Mouse (Mus musculus): ENCODE data around the gene Hint3.

Gene Hint3

GRCm38 (mm10) chr10:30629513-30629912 is at the start of gene Hint3:
Gene Hint3 (minus strand): TSS chr10:30629632.
- 93% methylated on average over 3 of the region's 3 CpGs for WGBS

- 52% methylated on average over 2 of the region's 2 CpGs for WGBS
Observed at GRCm38 (mm10) chr10:30678051-30678450, 48.6 kb upstream of the Hint3 start.

DNA sequence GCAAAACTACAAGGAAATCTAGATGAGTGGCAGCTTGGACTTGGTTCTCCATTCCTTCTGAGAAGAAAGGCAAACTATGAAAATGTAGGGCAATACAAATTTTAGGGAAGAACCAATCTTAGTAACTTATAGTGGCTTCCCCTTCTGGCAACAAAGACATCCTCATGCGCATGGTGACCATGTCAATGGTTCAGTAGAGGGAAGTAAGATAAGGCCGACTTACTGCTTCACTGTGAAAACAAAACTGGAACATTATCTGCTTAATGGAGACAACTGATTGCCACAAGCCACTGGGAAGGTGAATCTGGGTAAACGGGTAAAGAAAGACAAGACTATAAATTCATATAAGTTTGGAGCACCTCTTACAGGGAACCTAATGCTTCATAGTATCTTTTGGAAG is 45.4 kb upstream of the Hint3 start:
- WGBS: 92% methylated on average over 3 of the region's 3 CpGs

GRCm38 (mm10) chr10:30666580-30666979 is 37.1 kb upstream of the Hint3 start:
- WGBS: 80% methylated on average over 2 of the region's 2 CpGs

- WGBS: 75% methylated on average over 6 of the region's 6 CpGs
Observed at GRCm38 (mm10) chr10:30660564-30661328, 31.3 kb upstream of the Hint3 start.

DNA sequence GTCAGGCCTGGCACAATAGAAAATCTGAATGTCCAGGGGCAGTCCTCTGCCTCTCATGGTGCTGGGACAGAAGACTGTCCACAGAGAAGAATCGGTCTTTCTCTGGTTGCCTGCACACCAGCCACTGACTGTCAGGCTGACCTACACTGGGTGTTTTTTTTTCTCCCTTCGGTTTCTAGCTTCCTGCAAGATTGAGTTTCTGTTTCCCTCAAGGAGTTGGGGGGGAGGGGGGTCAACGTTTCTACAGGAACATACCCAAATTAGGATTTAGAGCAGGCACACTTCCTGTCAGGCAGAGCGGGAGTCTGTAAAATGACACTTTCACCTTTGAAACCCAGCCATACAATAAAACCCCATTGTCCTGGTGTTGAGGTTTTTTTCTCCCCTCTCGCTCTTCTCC is 26.2 kb upstream of the Hint3 start:
- WGBS: 41% methylated on average over 5 of the region's 5 CpGs

- 79% methylated on average over 2 of the region's 2 CpGs for WGBS
Observed at GRCm38 (mm10) chr10:30647681-30648080, 18.2 kb upstream of the Hint3 start.

- WGBS: 81% methylated on average over 3 of the region's 3 CpGs
Observed at GRCm38 (mm10) chr10:30638216-30638615, 8.8 kb upstream of the Hint3 start.

DNA sequence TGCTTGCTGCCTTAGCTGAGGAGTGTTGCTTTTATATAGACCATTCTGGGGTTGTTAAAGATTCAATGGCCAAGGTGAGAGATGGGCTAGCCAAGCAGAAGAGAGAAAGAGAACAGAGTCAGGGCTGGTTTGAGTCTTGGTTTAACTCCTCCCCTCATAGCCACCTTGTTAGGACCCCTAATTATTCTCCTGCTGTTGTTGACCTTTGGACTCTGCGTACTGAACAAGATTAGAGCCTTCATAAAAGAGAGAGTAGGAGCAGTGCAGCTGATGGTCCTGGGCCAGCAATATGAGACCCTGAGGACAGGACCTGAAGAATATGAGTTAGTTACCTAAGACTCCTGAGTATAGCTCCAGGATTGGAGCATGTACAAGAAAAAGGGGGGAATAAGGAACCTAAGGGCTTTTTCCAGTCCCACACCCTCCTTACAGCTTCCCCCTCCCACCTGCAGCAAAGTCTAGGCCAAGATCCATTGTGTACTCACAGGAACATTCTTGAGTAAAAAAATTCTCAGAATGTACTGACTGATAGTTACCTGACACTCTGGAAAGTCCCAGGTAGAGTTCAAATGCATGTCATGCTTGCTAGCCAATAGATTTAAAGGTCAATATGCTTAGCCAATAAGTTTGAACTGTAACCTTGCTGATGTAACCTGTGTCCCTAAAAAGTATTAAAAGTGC is 7.2 kb upstream of the Hint3 start:
- WGBS: 90% methylated on average over 1 of the region's 1 CpGs

GRCm38 (mm10) chr10:30632718-30633117 is 3.3 kb upstream of the Hint3 start:
- 97% methylated on average over 1 of the region's 1 CpGs for WGBS

GRCm38 (mm10) chr10:30628444-30628843 is 988 bp downstream of the Hint3 start:
- 95% methylated on average over 11 of the region's 11 CpGs for WGBS

DNA sequence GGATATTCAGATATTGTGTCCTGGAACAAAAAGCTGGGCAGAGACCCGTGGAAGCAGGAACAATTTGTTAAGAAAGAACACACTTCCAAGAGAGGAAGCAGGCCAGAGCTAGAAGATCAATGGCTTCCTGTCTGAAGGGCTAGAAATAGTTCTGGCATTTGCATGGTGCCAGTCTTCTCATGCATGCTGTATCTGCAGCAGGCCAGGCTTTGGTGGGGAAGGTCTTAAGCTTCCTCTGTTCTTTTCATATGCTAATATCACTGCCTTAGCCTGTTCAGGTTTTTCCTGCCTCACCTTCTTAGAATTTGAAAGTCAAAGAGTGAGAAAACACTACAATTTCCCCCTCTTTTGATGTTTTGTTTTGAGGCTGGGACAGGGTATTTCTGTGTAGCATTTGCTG is 1.9 kb downstream of the Hint3 start:
- WGBS: 38% methylated on average over 1 of the region's 1 CpGs

- WGBS: 63% methylated on average over 5 of the region's 5 CpGs
Observed at GRCm38 (mm10) chr10:30624161-30625019, 5.0 kb downstream of the Hint3 start.

DNA sequence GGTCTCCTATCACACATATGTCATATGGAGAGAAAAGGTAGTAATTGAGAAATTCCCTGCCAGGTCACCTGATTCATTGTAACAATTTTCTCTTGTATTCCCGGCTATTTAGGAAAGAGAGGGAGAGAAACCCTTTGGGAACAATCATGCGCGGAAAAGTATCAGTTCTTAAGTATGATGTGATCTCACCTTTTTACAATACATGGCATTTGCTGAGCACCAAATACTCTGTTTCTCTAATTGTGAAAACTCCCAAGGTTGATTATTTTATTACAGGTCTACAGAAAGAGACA is 10.6 kb downstream of the Hint3 start:
- WGBS: 37% methylated on average over 3 of the region's 3 CpGs

GRCm38 (mm10) chr10:30618091-30618917 is 11.1 kb downstream of the Hint3 start:
- under 1% methylated on average over 49 of the region's 49 CpGs for WGBS

- WGBS: 88% methylated on average over 4 of the region's 4 CpGs
Observed at GRCm38 (mm10) chr10:30613039-30613438, 16.4 kb downstream of the Hint3 start.

- 75% methylated on average over 2 of the region's 2 CpGs for WGBS
Observed at GRCm38 (mm10) chr10:30608109-30608508, 21.3 kb downstream of the Hint3 start.

GRCm38 (mm10) chr10:30600542-30600966 is 28.9 kb downstream of the Hint3 start, which contains the start of gene Trmt11:
Gene Trmt11 (minus strand): TSS chr10:30600749.
- WGBS: under 1% methylated on average over 26 of the region's 28 CpGs

- under 1% methylated on average over 26 of the region's 27 CpGs for WGBS
Observed at GRCm38 (mm10) chr10:30600094-30600534, 29.3 kb downstream of the Hint3 start.

- 19% methylated on average over 5 of the region's 5 CpGs for WGBS
Observed at GRCm38 (mm10) chr10:30587037-30587436, 42.4 kb downstream of the Hint3 start.

DNA sequence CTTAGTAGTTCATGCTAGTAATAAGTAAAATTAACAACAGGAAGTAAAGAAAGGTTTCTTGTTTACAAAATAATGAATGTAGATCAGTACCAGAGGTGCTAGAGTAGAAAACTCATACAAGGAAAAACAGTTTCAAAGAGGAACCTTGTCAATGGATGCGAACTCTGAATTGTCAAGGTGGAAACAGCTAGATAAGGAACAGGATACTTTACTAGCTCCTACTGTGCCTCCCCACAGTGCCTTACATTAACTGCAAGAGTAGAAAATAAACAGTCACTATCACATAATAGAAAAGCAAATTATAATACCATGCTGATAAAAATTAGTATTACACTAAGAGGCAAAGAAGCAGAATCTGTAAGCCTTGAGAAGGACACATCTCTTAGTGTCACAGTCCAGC is 43.7 kb downstream of the Hint3 start:
- 86% methylated on average over 1 of the region's 1 CpGs for WGBS

Measured in cerebral cortex, adult 2 months (tissue).